Mouse (Mus musculus): ENCODE results near the gene Ttll7.

- no peak for TF ChIP-seq CTCF (conservative IDR thresholded peaks at IDR 0.05; ENCODE audit: low read length)
- no peak for TF ChIP-seq NANOG (IDR thresholded peaks at IDR 0.05; ENCODE audit: borderline replicate concordance, low read length)
These were observed 94.5 kb downstream of the Ttll7 start for GRCm38 (mm10) chr3:146946641-146947040.
